Mouse (Mus musculus) neural tube, embryonic 15.5 days (tissue): ENCODE data around the gene Crygn. TPM values are rescaled to one million over a fixed set of nuclear protein-coding genes. Genes with fewer than 3 reads are reported as not detected.
"Not testable (repeated sequence)": the region's sequence is repeated elsewhere in the genome, so short reads cannot be mapped to it uniquely, and the experiment has no call there.

ENCODE experiments used
- ATAC-seq: fragments of 200-750 bp; cut with Nextera tagmentation; 2 replicates; pipeline ENCODE4 v1.8.0; 2017; ENCODE audit warnings: mild to moderate bottlenecking, moderate TSS enrichment, moderate library complexity; ENCODE audit not compliant: low FRiP score
- H3K27ac ChIP-seq: fragments of 300-500 bp; sonication (generic); replicated peaks from 2 replicates; pipeline ENCODE4 v1.5.1; 2015; ENCODE audit warnings: mild to moderate bottlenecking, inconsistent platforms
- H3K27me3 ChIP-seq: fragments of 300-500 bp; sonication (generic); replicated peaks from 2 replicates; pipeline ENCODE4 v1.6.1; 2015; ENCODE audit warnings: inconsistent platforms
- H3K36me3 ChIP-seq: fragments of 300-500 bp; sonication (generic); 2 replicates; pipeline ENCODE4 v1.6.1; 2015; ENCODE audit warnings: inconsistent platforms
- H3K4me1 ChIP-seq: fragments of 300-500 bp; sonication (generic); 2 replicates; pipeline ENCODE4 v1.6.1; 2015; ENCODE audit warnings: inconsistent platforms
- H3K4me2 ChIP-seq: fragments of 300-500 bp; sonication (generic); 2 replicates; pipeline ENCODE4 v1.6.1; 2015; ENCODE audit warnings: inconsistent platforms, mild to moderate bottlenecking, moderate library complexity
- H3K4me3 ChIP-seq: fragments of 300-500 bp; sonication (generic); replicated peaks from 2 replicates; pipeline ENCODE4 v1.5.1; 2015; ENCODE audit warnings: mild to moderate bottlenecking, inconsistent platforms
- H3K9ac ChIP-seq: fragments of 300-500 bp; sonication (generic); replicated peaks from 2 replicates; pipeline ENCODE4 v1.6.1; 2015; ENCODE audit warnings: mild to moderate bottlenecking, inconsistent platforms
- H3K9me3 ChIP-seq: fragments of 300-500 bp; sonication (generic); replicated peaks from 2 replicates; pipeline ENCODE4 v1.6.1; 2016; ENCODE audit warnings: inconsistent platforms
- WGBS: fragments of 180-500 bp; shearing (Covaris S2); methylation state at CpG from one replicate; pipeline ENCODE4 v1.1.7; 2015; ENCODE audit warnings: mixed read lengths; 5-methylcytosine and 5-hydroxymethylcytosine counted together
- polyA plus RNA-seq: library from polyadenylated mRNA; unstranded; fragments of >200 nt; fragmentation: Nextera tagmentation; extraction: Ambion mirVana; gene quantifications from 2 replicates; pipeline ENCODE4 v1.2.1, GENCODE M21; 2015

Crygn gene
- polyA plus RNA-seq, 1 experiment from 2014 or later = 2.0 TPM

- H3K4me1 ChIP-seq = peaks cover 13% of the 10 kb centered on the region
- peaks cover 4% of the 10 kb centered on the region; the same call in 1 of the 2 replicates for H3K27me3 ChIP-seq
- H3K4me2 ChIP-seq = peak overlapping the region; percentile 42
- no peak for ATAC-seq
- 48% methylated on average over 13 of the region's 13 CpGs for WGBS
- H3K27ac ChIP-seq = no peak overlapping the region
- no peak overlapping the region for H3K9ac ChIP-seq
- H3K9me3 ChIP-seq = no peaks in the 10 kb centered on the region
- H3K36me3 ChIP-seq = no peaks in the 10 kb centered on the region
- no peak overlapping the region for H3K4me3 ChIP-seq
These were observed 21.0 kb upstream of the Crygn start for GRCm38 (mm10) chr5:24778843-24779140.

- ATAC-seq = no peak
- peak overlapping the region; percentile 42 for H3K4me2 ChIP-seq
- H3K4me1 ChIP-seq = peaks cover 13% of the 10 kb centered on the region
- no peak overlapping the region for H3K27ac ChIP-seq
- WGBS = 20% methylated on average over 17 of the region's 17 CpGs
- H3K36me3 ChIP-seq = no peaks in the 10 kb centered on the region
- no peaks in the 10 kb centered on the region for H3K9me3 ChIP-seq
- peaks cover 4% of the 10 kb centered on the region; the same call in 1 of the 2 replicates for H3K27me3 ChIP-seq
- H3K4me3 ChIP-seq = no peak overlapping the region
- no peak overlapping the region for H3K9ac ChIP-seq
These were observed 20.5 kb upstream of the Crygn start for GRCm38 (mm10) chr5:24778082-24778842.

- no peak overlapping the region for H3K4me2 ChIP-seq
- WGBS = 68% methylated on average over 4 of the region's 4 CpGs
- H3K9me3 ChIP-seq = no peaks in the 10 kb centered on the region
- H3K9ac ChIP-seq = no peak overlapping the region
- H3K36me3 ChIP-seq = no peaks in the 10 kb centered on the region
- ATAC-seq = no peak
- H3K4me3 ChIP-seq = no peak overlapping the region
- H3K27ac ChIP-seq = no peak overlapping the region
- peaks cover 4% of the 10 kb centered on the region; the same call in 1 of the 2 replicates for H3K27me3 ChIP-seq
- H3K4me1 ChIP-seq = peaks cover 13% of the 10 kb centered on the region
These were observed 18.9 kb upstream of the Crygn start for GRCm38 (mm10) chr5:24776681-24777080.

GRCm38 (mm10) chr5:24774549-24774948 is 16.7 kb upstream of the Crygn start:
- H3K4me3 ChIP-seq, H3K9me3 ChIP-seq, H3K4me2 ChIP-seq, ATAC-seq, H3K9ac ChIP-seq, H3K27ac ChIP-seq, H3K27me3 ChIP-seq, H3K4me1 ChIP-seq, H3K36me3 ChIP-seq: not testable (repeated sequence)
- 78% methylated on average over 16 of the region's 16 CpGs for WGBS

- ATAC-seq = no peak
- H3K4me2 ChIP-seq = no peak overlapping the region
- H3K27ac ChIP-seq = no peak overlapping the region
- no peaks in the 10 kb centered on the region for H3K9me3 ChIP-seq
- peaks cover 4% of the 10 kb centered on the region for H3K4me1 ChIP-seq
- H3K9ac ChIP-seq = no peak overlapping the region
- H3K36me3 ChIP-seq = no peaks in the 10 kb centered on the region
- no peak overlapping the region for H3K4me3 ChIP-seq
- peaks cover 4% of the 10 kb centered on the region; the same call in 1 of the 2 replicates for H3K27me3 ChIP-seq
- WGBS = 73% methylated on average over 3 of the region's 3 CpGs
These were observed 877 bp downstream of the Crygn start for GRCm38 (mm10) chr5:24756931-24757330.

GRCm38 (mm10) chr5:24752175-24752498 is 5.7 kb downstream of the Crygn start:
- no peaks in the 10 kb centered on the region for H3K9me3 ChIP-seq
- no peak overlapping the region; the same call in 1 of the 2 replicates for H3K9ac ChIP-seq
- 13% methylated on average over 2 of the region's 2 CpGs for WGBS
- peak overlapping the region; percentile 87 for H3K4me2 ChIP-seq
- H3K4me3 ChIP-seq = 0 out of 2 replicates have a peak overlapping the region, but pooled peaks have one; percentile 60
- no peaks in the 10 kb centered on the region for H3K36me3 ChIP-seq
- no peak for ATAC-seq
- peaks cover 23% of the 10 kb centered on the region for H3K4me1 ChIP-seq
- 0 out of 2 replicates have a peak overlapping the region, but pooled peaks have one; percentile 11 for H3K27ac ChIP-seq
- 0 out of 2 replicates have a peak, but pooled peaks cover under 1% of the 10 kb centered on the region for H3K27me3 ChIP-seq

GRCm38 (mm10) chr5:24751305-24752174 is 6.3 kb downstream of the Crygn start:
- peak; percentile 56 for ATAC-seq
- Histone ChIP-seq H3K4me1 (peaks cover 23% of the 10 kb centered on the region), H3K4me3 (peak overlapping the region; percentile 60), H3K4me2 (peak overlapping the region; percentile 87), H3K27ac (peak overlapping the region; percentile 84), H3K9ac (peak overlapping the region; percentile 64), H3K9me3 (no peaks in the 10 kb centered on the region), H3K27me3 (no peaks in the 10 kb centered on the region), H3K36me3 (no peaks in the 10 kb centered on the region)
- 1% methylated on average over 25 of the region's 25 CpGs for WGBS

GRCm38 (mm10) chr5:24750321-24751304 is 7.2 kb downstream of the Crygn start:
- WGBS = 1% methylated on average over 56 of the region's 59 CpGs
- H3K4me3 ChIP-seq = peak overlapping the region; percentile 60
- peak overlapping the region; percentile 84 for H3K27ac ChIP-seq
- H3K4me1 ChIP-seq = peaks cover 23% of the 10 kb centered on the region
- peak overlapping the region; percentile 87 for H3K4me2 ChIP-seq
- no peaks in the 10 kb centered on the region for H3K36me3 ChIP-seq
- peak; percentile 86 for ATAC-seq
- no peaks in the 10 kb centered on the region for H3K27me3 ChIP-seq
- H3K9ac ChIP-seq = peak overlapping the region; percentile 64
- H3K9me3 ChIP-seq = no peaks in the 10 kb centered on the region

GRCm38 (mm10) chr5:24749731-24750130 is 8.1 kb downstream of the Crygn start:
- Histone ChIP-seq H3K27me3 (no peaks in the 10 kb centered on the region), H3K4me2 (peak overlapping the region; percentile 87), H3K9me3 (no peaks in the 10 kb centered on the region), H3K9ac (peak overlapping the region; percentile 54), H3K36me3 (no peaks in the 10 kb centered on the region), H3K4me3 (peak overlapping the region; percentile 60), H3K27ac (peak overlapping the region; percentile 84), H3K4me1 (peaks cover 23% of the 10 kb centered on the region)
- WGBS = 47% methylated on average over 5 of the region's 5 CpGs
- peak; percentile 11; the same call in 1 of the 2 replicates for ATAC-seq

- Histone ChIP-seq H3K27ac (no peak overlapping the region), H3K36me3 (no peaks in the 10 kb centered on the region), H3K9me3 (no peaks in the 10 kb centered on the region), H3K4me2 (no peak overlapping the region), H3K4me3 (no peak overlapping the region), H3K4me1 (peaks cover 23% of the 10 kb centered on the region), H3K9ac (no peak overlapping the region), H3K27me3 (no peaks in the 10 kb centered on the region)
- ATAC-seq = no peak
- WGBS = 17% methylated on average over 6 of the region's 6 CpGs
These were observed 10.3 kb downstream of the Crygn start for GRCm38 (mm10) chr5:24747533-24747932.

- ATAC-seq = no peak
- 87% methylated on average over 10 of the region's 10 CpGs for WGBS
- no peak overlapping the region for H3K4me3 ChIP-seq
- H3K4me2 ChIP-seq = no peak overlapping the region
- H3K27me3 ChIP-seq = no peaks in the 10 kb centered on the region
- H3K9ac ChIP-seq = no peak overlapping the region
- H3K9me3 ChIP-seq = no peaks in the 10 kb centered on the region
- H3K4me1 ChIP-seq = no peaks in the 10 kb centered on the region
- no peaks in the 10 kb centered on the region for H3K36me3 ChIP-seq
- no peak overlapping the region for H3K27ac ChIP-seq
These were observed 13.9 kb downstream of the Crygn start for GRCm38 (mm10) chr5:24743956-24744355.
